8 mouse cellular contexts compared by ENCODE assay signal in genomic region chr10:60191796-60192195, GRCm38 (mm10). TPM values are rescaled to one million over a fixed set of nuclear protein-coding genes. Genes with fewer than 3 reads are reported as not detected.
DNase-seq lines count a peak whose midpoint lies in the region; ATAC-seq and TF ChIP-seq lines count a peak whose summit lies in the region.

No protein-coding gene starts in this region.

- DNase-seq in 3T3-L1 (ENCODE audit: low read depth, low spot score) = peak; percentile 88
- peak; percentile 82 to 85 for DNase-seq in adrenal gland, postnatal 36 days
- peak; percentile 87 for DNase-seq in embryonic facial prominence, embryonic 14.5 days (ENCODE audit: low spot score)
- peak; percentile 89 for DNase-seq in kidney, postnatal 10 days
- peak; percentile 68 for DNase-seq in liver, embryonic 11.5 days (ENCODE audit: low spot score)
- peak; percentile 49 to 77 for DNase-seq in spleen, postnatal 4 days (ENCODE audit: low spot score in 2 of 2)

- no peak overlapping the region for H3K27ac ChIP-seq in embryonic facial prominence, embryonic 14.5 days (replicated peaks; ENCODE audit: low read depth, low read length)
- no peak overlapping the region for H3K27ac ChIP-seq in heart, embryonic 13.5 days (replicated peaks)
- no peak overlapping the region for H3K27ac ChIP-seq in liver, embryonic 11.5 days (ENCODE audit: low read depth, low read length)

- H3K36me3 ChIP-seq in embryonic facial prominence, embryonic 14.5 days (ENCODE audit: control insufficient read depth, insufficient read depth, low read length) = 0 out of 2 replicates have a peak, but pooled peaks cover under 1% of the 10 kb centered on the region
- no peaks in the 10 kb centered on the region for H3K36me3 ChIP-seq in heart, embryonic 13.5 days
- H3K36me3 ChIP-seq in liver, embryonic 11.5 days (ENCODE audit: control insufficient read depth, insufficient read depth, low read length) = no peaks in the 10 kb centered on the region
- H3K36me3 ChIP-seq in myocyte (ENCODE audit: control insufficient read depth, insufficient read depth) = no peaks in the 10 kb centered on the region

- no peak for TF ChIP-seq POLR2A in myocyte (IDR thresholded peaks at IDR 0.05; ENCODE audit: insufficient read length, low read depth)

- H3K9me3 ChIP-seq in embryonic facial prominence, embryonic 14.5 days (ENCODE audit: control insufficient read depth, low read length) = no peaks in the 10 kb centered on the region
- no peaks in the 10 kb centered on the region for H3K9me3 ChIP-seq in heart, embryonic 13.5 days
- H3K9me3 ChIP-seq in liver, embryonic 11.5 days (ENCODE audit: control insufficient read depth, low read length) = no peaks in the 10 kb centered on the region

- H3K27me3 ChIP-seq in embryonic facial prominence, embryonic 14.5 days (replicated peaks; ENCODE audit: control insufficient read depth, insufficient read depth, low read length) = no peaks in the 10 kb centered on the region
- H3K27me3 ChIP-seq in heart, embryonic 13.5 days (replicated peaks) = peaks cover 44% of the 10 kb centered on the region
- H3K27me3 ChIP-seq in liver, embryonic 11.5 days (replicated peaks; ENCODE audit: control insufficient read depth, insufficient read depth, low read length) = peaks cover 22% of the 10 kb centered on the region
- H3K27me3 ChIP-seq in myocyte (ENCODE audit: control insufficient read depth, insufficient read depth, insufficient read length) = no peaks in the 10 kb centered on the region

- peaks cover 25% of the 10 kb centered on the region for H3K4me1 ChIP-seq in embryonic facial prominence, embryonic 14.5 days (ENCODE audit: control insufficient read depth, insufficient read depth, low read length)
- H3K4me1 ChIP-seq in heart, embryonic 13.5 days = peaks cover 43% of the 10 kb centered on the region
- peaks cover 7% of the 10 kb centered on the region; the same call in 1 of the 2 replicates for H3K4me1 ChIP-seq in liver, embryonic 11.5 days (replicated peaks; ENCODE audit: control insufficient read depth, insufficient read depth, low read length)

- peak overlapping the region; percentile 55 for H3K4me2 ChIP-seq in embryonic facial prominence, embryonic 14.5 days (ENCODE audit: low read depth, low read length)
- H3K4me2 ChIP-seq in heart, embryonic 13.5 days = peak overlapping the region; percentile 71
- H3K4me2 ChIP-seq in liver, embryonic 11.5 days = peak overlapping the region; percentile 62
- H3K4me2 ChIP-seq in myocyte (ENCODE audit: low read depth) = peak overlapping the region; percentile 79

- H3K4me3 ChIP-seq in embryonic facial prominence, embryonic 14.5 days (ENCODE audit: low read depth, low read length) = peak overlapping the region; percentile 18
- H3K4me3 ChIP-seq in heart, embryonic 13.5 days = peak overlapping the region; percentile 39
- H3K4me3 ChIP-seq in liver, embryonic 11.5 days (ENCODE audit: low read depth, low read length) = peak overlapping the region; percentile 31
- no peak overlapping the region for H3K4me3 ChIP-seq in myocyte

- under 1% methylated on average over 17 of the region's 17 CpGs for WGBS in embryonic facial prominence, embryonic 14.5 days
- under 1% methylated on average over 17 of the region's 17 CpGs for WGBS in heart, embryonic 13.5 days
- WGBS in liver, embryonic 11.5 days = under 1% methylated on average over 17 of the region's 17 CpGs

- no peaks in the 10 kb centered on the region for H3K79me2 ChIP-seq in myocyte (ENCODE audit: control insufficient read depth, insufficient read depth)

- ATAC-seq in embryonic facial prominence, embryonic 14.5 days (ENCODE audit: low read depth) = peak; percentile 22
- no peak for ATAC-seq in heart, embryonic 13.5 days (ENCODE audit: extremely low read depth, insufficient number of reproducible peaks, low FRiP score, low TSS enrichment)
- ATAC-seq in liver, embryonic 11.5 days (replicated peaks; ENCODE audit: low FRiP score) = no peak

- no peak overlapping the region for H3ac ChIP-seq in myocyte (ENCODE audit: control insufficient read depth, insufficient read length)

- peak overlapping the region; percentile 20; the same call in 1 of the 2 replicates for H3K9ac ChIP-seq in embryonic facial prominence, embryonic 14.5 days (ENCODE audit: low read depth, low read length)
- 0 out of 2 replicates have a peak overlapping the region, but pooled peaks have one; percentile 53 for H3K9ac ChIP-seq in heart, embryonic 13.5 days
- no peak overlapping the region for H3K9ac ChIP-seq in liver, embryonic 11.5 days (ENCODE audit: low read depth, low read length)

TF ChIP-seq in myocyte, 11 proteins besides CTCF, POLR2A, EP300 and RAD21:
- TF ChIP-seq MYOG (IDR thresholded peaks at IDR 0.05; ENCODE audit: control insufficient read depth in 1 of 3, insufficient read depth in 1 of 3, insufficient read length in 2 of 3, low read depth in 2 of 3) = peak in 1 of 3 experiments; percentile 29
- TF ChIP-seq TCF3 (IDR thresholded peaks at IDR 0.05; ENCODE audit: insufficient read length, low read depth) = no peak

RNA-seq across cellular contexts. Expression of gene Chst3, which starts 27.3 kb away (rescaled TPM):
- 1 to 10 TPM in 1 of 2 experiments, under 1 TPM in 1; 0.76 to 1.4 TPM for total RNA-seq in adrenal gland, postnatal 36 days (2021)
- 1.3 TPM in 2 replicates for polyA plus RNA-seq in embryonic facial prominence, embryonic 14.5 days (2014; fragmentation: Nextera tagmentation; extraction: Ambion mirVana)
- 0.43 and 0.60 TPM in 2 replicates for polyA plus RNA-seq in heart, embryonic 13.5 days (2015; fragmentation: Nextera tagmentation; extraction: Ambion mirVana)
- polyA plus RNA-seq in liver, embryonic 11.5 days (2014; fragmentation: Nextera tagmentation; extraction: Ambion mirVana) = 0.48 and 0.60 TPM in 2 replicates
- 1.6 TPM for polyA plus RNA-seq in myocyte (2012; fragmentation: generic; extraction: Trizol)
